Mouse (Mus musculus) limb, embryonic 11.5 days (tissue): ENCODE measurements around the gene 6820408C15Rik. TPM values are rescaled to one million over a fixed set of nuclear protein-coding genes. Genes with fewer than 3 reads are reported as not detected.

Experiments used
- ATAC-seq: fragments of 200-750 bp; cut with Nextera tagmentation; 2 replicates; pipeline ENCODE4 v1.8.0; 2017; ENCODE audit warnings: low read depth; ENCODE audit not compliant: insufficient number of reproducible peaks, low FRiP score, low TSS enrichment
- DNase-seq: peaks from one replicate; pipeline ENCODE4 v3.0.0-alpha.2; 2015; ENCODE audit warnings: low spot score
- H3K27ac ChIP-seq: fragments of 300-500 bp; sonication (generic); replicated peaks from 2 replicates; pipeline ENCODE4 v1.5.1; 2014; ENCODE audit warnings: low read depth, mild to moderate bottlenecking, low read length
- H3K27me3 ChIP-seq: fragments of 300-500 bp; sonication (generic); 2 replicates; pipeline ENCODE4 v1.6.1; 2014; ENCODE audit warnings: mild to moderate bottlenecking, low read length, mixed read lengths; ENCODE audit not compliant: control insufficient read depth, insufficient read depth
- H3K36me3 ChIP-seq: fragments of 300-500 bp; sonication (generic); 2 replicates; pipeline ENCODE4 v1.6.1; 2014; ENCODE audit warnings: mild to moderate bottlenecking, low read length, moderate library complexity, mixed read lengths; ENCODE audit not compliant: control insufficient read depth, insufficient read depth
- H3K4me1 ChIP-seq: fragments of 300-500 bp; sonication (generic); 2 replicates; pipeline ENCODE4 v1.6.1; 2014; ENCODE audit warnings: low read length, mixed read lengths; ENCODE audit not compliant: control insufficient read depth, insufficient read depth
- H3K4me2 ChIP-seq: fragments of 300-500 bp; sonication (generic); 2 replicates; pipeline ENCODE4 v1.6.1; 2014; ENCODE audit warnings: low read depth, mild to moderate bottlenecking, moderate library complexity; ENCODE audit not compliant: severe bottlenecking
- H3K4me3 ChIP-seq: fragments of 300-500 bp; sonication (generic); 2 replicates; pipeline ENCODE4 v1.5.1; 2014; ENCODE audit warnings: low read depth, low read length
- H3K9ac ChIP-seq: fragments of 300-500 bp; sonication (generic); 2 replicates; pipeline ENCODE4 v1.6.1; 2014; ENCODE audit warnings: mild to moderate bottlenecking, low read length
- H3K9me3 ChIP-seq: fragments of 300-500 bp; sonication (generic); 2 replicates; pipeline ENCODE4 v1.6.1; 2016; ENCODE audit warnings: low read length; ENCODE audit not compliant: control insufficient read depth
- whole genome bisulfite sequencing: fragments of 180-500 bp; shearing (Covaris S2); extraction: QIAGEN DNeasy Blood & Tissue Kit; methylation state at CpG from one replicate; pipeline ENCODE4 v1.1.7; 2014; 5-methylcytosine and 5-hydroxymethylcytosine counted together
- polyA plus RNA-seq: library from polyadenylated mRNA; unstranded; fragments of >200 nt; fragmentation: Nextera tagmentation; extraction: Ambion mirVana; gene quantifications from 2 replicates; pipeline ENCODE4 v1.2.1, GENCODE M21; 2014

6820408C15Rik gene
- polyA plus RNA-seq, 1 experiment from 2014 or later, result 0.15 TPM

- no peak overlapping the region for H3K9ac ChIP-seq
- no peaks in the 10 kb centered on the region; the same call in 1 of the 2 replicates for H3K36me3 ChIP-seq
- no peak overlapping the region for H3K4me2 ChIP-seq
- H3K27me3 ChIP-seq, result no peaks in the 10 kb centered on the region
- H3K4me1 ChIP-seq, result no peaks in the 10 kb centered on the region
- no peaks in the 10 kb centered on the region for H3K9me3 ChIP-seq
- DNase-seq (no peak), ATAC-seq (no peak)
- H3K4me3 ChIP-seq, result no peak overlapping the region
- no peak overlapping the region for H3K27ac ChIP-seq
- 77% methylated on average over 4 of the region's 4 CpGs for WGBS
Observed at GRCm38 (mm10) chr2:152384191-152384590, 31.2 kb upstream of the 6820408C15Rik start.

GRCm38 (mm10) chr2:152392786-152393185, 22.6 kb upstream of the 6820408C15Rik start:
- H3K9ac ChIP-seq, result no peak overlapping the region

GRCm38 (mm10) chr2:152393225-152394017, 22.0 kb upstream of the 6820408C15Rik start:
- no peak overlapping the region for H3K27ac ChIP-seq
- 51% methylated on average over 9 of the region's 9 CpGs for WGBS
- H3K4me1 ChIP-seq, result peaks cover 22% of the 10 kb centered on the region
- no peak for ATAC-seq
- H3K27me3 ChIP-seq, result no peaks in the 10 kb centered on the region
- no peak for DNase-seq
- no peaks in the 10 kb centered on the region for H3K9me3 ChIP-seq
- H3K36me3 ChIP-seq, result no peaks in the 10 kb centered on the region
- H3K4me2 ChIP-seq, result no peak overlapping the region; the same call in 1 of the 2 replicates
- H3K9ac ChIP-seq, result no peak overlapping the region
- H3K4me3 ChIP-seq, result 0 out of 2 replicates have a peak overlapping the region, but pooled peaks have one; percentile 10

More at GRCm38 (mm10) chr2:152392786-152393185, 22.6 kb upstream of the 6820408C15Rik start:
- peak; percentile 51 for DNase-seq
- Histone ChIP-seq H3K27me3 (no peaks in the 10 kb centered on the region), H3K4me3 (no peak overlapping the region), H3K4me2 (no peak overlapping the region), H3K4me1 (peaks cover 22% of the 10 kb centered on the region), H3K36me3 (no peaks in the 10 kb centered on the region), H3K27ac (no peak overlapping the region), H3K9me3 (no peaks in the 10 kb centered on the region)
- 16% methylated on average over 3 of the region's 3 CpGs for WGBS
- ATAC-seq, result no peak

- peak overlapping the region; percentile 14 for H3K9ac ChIP-seq
- no peak for DNase-seq
- H3K9me3 ChIP-seq, result no peaks in the 10 kb centered on the region
- H3K4me2 ChIP-seq, result peak overlapping the region; percentile 58
- H3K27ac ChIP-seq, result no peak overlapping the region
- 25% methylated on average over 13 of the region's 13 CpGs for WGBS
- peaks cover 22% of the 10 kb centered on the region for H3K4me1 ChIP-seq
- no peaks in the 10 kb centered on the region for H3K27me3 ChIP-seq
- H3K4me3 ChIP-seq, result peak overlapping the region; percentile 88
- no peaks in the 10 kb centered on the region for H3K36me3 ChIP-seq
- no peak for ATAC-seq
Observed at GRCm38 (mm10) chr2:152395271-152395920, 20.0 kb upstream of the 6820408C15Rik start.

DNA sequence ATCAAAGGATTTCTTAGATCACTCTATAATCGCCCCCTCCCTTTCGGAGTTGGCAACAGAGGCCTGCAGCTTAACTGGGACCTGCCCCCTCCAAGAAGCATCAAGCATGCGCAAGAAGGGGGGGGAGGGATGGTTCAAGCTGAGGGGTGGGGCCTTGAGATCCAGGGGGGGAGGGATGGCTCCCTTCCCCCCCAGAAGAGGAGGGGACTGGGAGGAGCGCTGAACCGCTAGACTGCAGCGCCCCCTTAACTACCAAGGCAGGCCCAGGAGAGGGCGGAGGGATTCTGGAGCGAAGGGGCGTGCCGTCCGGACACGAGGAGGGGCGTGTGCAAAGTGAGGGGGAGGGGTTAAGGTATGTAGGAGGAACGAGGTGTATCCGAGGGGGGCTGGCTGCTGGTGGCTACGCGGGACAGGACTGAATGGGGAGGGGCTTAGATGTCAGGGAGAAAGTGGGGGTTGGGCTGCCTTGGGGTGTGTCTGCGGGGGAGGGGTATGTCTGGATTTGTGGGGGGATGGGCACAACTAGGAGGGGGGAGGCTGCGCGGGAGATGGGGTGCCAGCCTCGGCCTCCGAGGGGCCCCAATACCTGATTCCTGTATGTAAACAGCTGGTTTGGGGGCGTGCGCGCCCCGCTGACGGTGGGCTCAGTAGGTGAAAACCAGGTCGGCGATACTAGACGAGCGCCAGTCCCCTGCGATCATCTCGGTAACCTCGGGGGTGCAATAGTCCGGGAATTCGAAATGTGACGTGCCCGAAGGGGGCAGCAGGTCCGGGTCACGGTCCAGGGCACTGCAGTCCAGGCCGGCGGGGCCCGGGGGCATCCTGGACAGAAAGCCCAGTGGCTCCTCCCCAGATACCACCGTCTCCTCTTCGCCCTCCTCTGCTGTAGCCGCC, 19.0 kb upstream of the 6820408C15Rik start:
- H3K36me3 ChIP-seq, result no peaks in the 10 kb centered on the region
- H3K9ac ChIP-seq, result peak overlapping the region; percentile 97
- under 1% methylated on average over 46 of the region's 46 CpGs for WGBS
- H3K9me3 ChIP-seq, result no peaks in the 10 kb centered on the region
- peak overlapping the region; percentile 99 for H3K27ac ChIP-seq
- peak; percentile 97 for DNase-seq
- H3K4me3 ChIP-seq, result peak overlapping the region; percentile 88
- no peaks in the 10 kb centered on the region for H3K27me3 ChIP-seq
- peaks cover 22% of the 10 kb centered on the region for H3K4me1 ChIP-seq
- peak overlapping the region; percentile 58 for H3K4me2 ChIP-seq
- peak; percentile 70 for ATAC-seq

- Histone ChIP-seq H3K27me3 (no peaks in the 10 kb centered on the region), H3K9ac (peak overlapping the region; percentile 97), H3K4me2 (peak overlapping the region; percentile 58), H3K4me1 (peaks cover 22% of the 10 kb centered on the region), H3K9me3 (no peaks in the 10 kb centered on the region), H3K36me3 (no peaks in the 10 kb centered on the region), H3K27ac (peak overlapping the region; percentile 99), H3K4me3 (peak overlapping the region; percentile 88)
- DNase-seq, result peak; percentile 84
- ATAC-seq, result no peak; the same call in 1 of the 2 replicates
- under 1% methylated on average over 75 of the region's 77 CpGs for WGBS
Observed at GRCm38 (mm10) chr2:152397004-152397589, 18.3 kb upstream of the 6820408C15Rik start.

DNA sequence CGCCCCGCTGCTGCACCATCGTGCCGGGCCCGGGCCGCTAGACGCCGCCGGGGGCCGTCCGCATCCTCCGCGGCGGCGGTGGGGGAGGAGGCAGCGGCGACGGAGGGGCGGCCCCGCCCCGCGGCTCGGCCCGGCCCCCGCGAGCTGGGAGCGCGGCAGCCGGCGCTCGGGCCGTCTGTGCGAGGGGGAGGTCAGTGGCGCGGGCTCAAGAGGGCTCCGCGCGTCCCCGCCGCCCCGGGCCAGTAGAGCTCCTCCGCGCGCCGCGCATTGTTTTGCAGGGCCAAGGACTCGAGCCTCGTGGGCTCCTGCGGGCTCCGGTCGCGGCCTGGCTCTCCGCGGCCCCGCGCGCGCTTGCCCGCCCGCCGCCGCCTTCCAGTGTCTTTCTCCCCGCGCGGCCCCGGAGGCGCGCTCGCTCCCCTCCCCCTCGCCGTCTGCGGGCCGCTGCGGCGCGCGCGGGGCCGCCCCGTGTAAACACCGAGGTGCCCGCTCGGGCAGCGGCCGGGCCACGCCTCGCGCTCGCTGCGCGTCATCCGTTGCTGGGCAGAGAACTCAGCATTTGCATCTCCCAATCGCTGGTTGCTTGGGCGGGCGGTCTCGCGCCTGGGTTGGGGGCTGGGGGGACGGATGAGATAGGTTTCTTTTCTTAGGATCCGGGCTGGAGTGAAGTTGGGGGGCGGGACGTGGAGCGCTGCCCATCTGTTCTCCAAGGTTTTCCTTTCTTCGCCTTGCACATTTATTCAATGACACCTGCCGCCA, 17.5 kb upstream of the 6820408C15Rik start, which contains the start of gene Sox12:
Gene Sox12, minus strand, starts transcription at position 384 of the 756 bp plus-strand sequence.
- ATAC-seq (peak; percentile 57), DNase-seq (peak; percentile 100)
- Histone ChIP-seq H3K9me3 (no peaks in the 10 kb centered on the region), H3K4me2 (peak within 1 kb of the TSS; percentile 58), H3K4me1 (peaks cover 22% of the 10 kb centered on the region), H3K9ac (peak within 1 kb of the TSS; percentile 97), H3K27ac (peak within 1 kb of the TSS; percentile 99), H3K4me3 (peak within 1 kb of the TSS; percentile 88), H3K36me3 (no peaks in the 10 kb centered on the region), H3K27me3 (no peaks in the 10 kb centered on the region)
- under 1% methylated on average over 78 of the region's 104 CpGs for WGBS
